Mouse (Mus musculus) intestine, embryonic 15.5 days (tissue): ENCODE measurements at regions not wholly inside any gene's neighbourhood (a gene's known extent, or its start where the extent isn't known, plus 50 kb on each side); places are given as distances from the start of the nearest gene placed in this dataset.

Experiments
- ATAC-seq: fragments of 200-750 bp; cut with Nextera tagmentation; 2 replicates; pipeline ENCODE4 v1.8.0; 2017; ENCODE audit warnings: moderate TSS enrichment, moderate library complexity
- H3K27ac ChIP-seq: fragments of 300-500 bp; sonication (generic); 2 replicates; pipeline ENCODE4 v1.5.1; 2015; ENCODE audit warnings: mild to moderate bottlenecking, inconsistent platforms
- H3K27me3 ChIP-seq: fragments of 300-500 bp; sonication (generic); replicated peaks from 2 replicates; pipeline ENCODE4 v1.6.1; 2015; ENCODE audit warnings: inconsistent platforms
- H3K36me3 ChIP-seq: fragments of 300-500 bp; sonication (generic); 2 replicates; pipeline ENCODE4 v1.6.1; 2015; ENCODE audit warnings: inconsistent platforms
- H3K4me1 ChIP-seq: fragments of 300-500 bp; sonication (generic); replicated peaks from 2 replicates; pipeline ENCODE4 v1.6.1; 2015; ENCODE audit warnings: inconsistent platforms
- H3K4me2 ChIP-seq: fragments of 300-500 bp; sonication (generic); replicated peaks from 2 replicates; pipeline ENCODE4 v1.6.1; 2015; ENCODE audit warnings: mild to moderate bottlenecking, inconsistent platforms
- H3K4me3 ChIP-seq: fragments of 300-500 bp; sonication (generic); replicated peaks from 2 replicates; pipeline ENCODE4 v1.5.1; 2015; ENCODE audit warnings: inconsistent platforms
- H3K9ac ChIP-seq: fragments of 300-500 bp; sonication (generic); 2 replicates; pipeline ENCODE4 v1.6.1; 2015; ENCODE audit warnings: inconsistent platforms
- H3K9me3 ChIP-seq: fragments of 300-500 bp; sonication (generic); 2 replicates; pipeline ENCODE4 v1.6.1; 2016; ENCODE audit warnings: inconsistent platforms
- WGBS: fragments of 180-500 bp; shearing (Covaris S2); methylation state at CpG from one replicate; pipeline ENCODE4 v1.1.7; 2015; 5-methylcytosine and 5-hydroxymethylcytosine counted together

DNA sequence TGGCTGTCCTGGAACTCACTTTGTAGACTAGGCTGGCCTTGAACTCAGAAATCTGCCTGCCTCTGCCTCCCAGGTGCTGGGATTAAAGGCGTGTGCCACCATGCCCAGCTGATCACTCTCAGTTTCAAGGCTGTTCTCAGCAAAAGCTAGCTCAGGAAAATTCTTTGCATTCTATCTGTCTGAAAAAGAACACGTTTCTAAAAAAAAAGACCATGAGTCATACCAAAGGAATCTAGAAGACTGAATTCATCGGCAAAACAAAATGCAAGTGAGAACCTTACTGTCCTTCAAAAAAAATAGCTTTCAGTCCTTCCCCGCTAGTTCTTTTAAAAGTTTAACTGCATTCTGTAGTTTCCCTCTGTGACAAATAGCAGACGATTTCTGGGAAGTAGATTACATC, 596.3 kb upstream of the Syt1 start:
- no peaks in the 10 kb centered on the region for H3K27me3 ChIP-seq
- H3K36me3 ChIP-seq, result no peaks in the 10 kb centered on the region
- H3K9ac ChIP-seq, result no peak overlapping the region
- no peak overlapping the region for H3K4me3 ChIP-seq
- WGBS, result 54% methylated on average over 5 of the region's 5 CpGs
- no peaks in the 10 kb centered on the region for H3K4me1 ChIP-seq
- no peak overlapping the region for H3K4me2 ChIP-seq
- no peak overlapping the region for H3K27ac ChIP-seq
- no peaks in the 10 kb centered on the region for H3K9me3 ChIP-seq
- ATAC-seq, result no peak

DNA sequence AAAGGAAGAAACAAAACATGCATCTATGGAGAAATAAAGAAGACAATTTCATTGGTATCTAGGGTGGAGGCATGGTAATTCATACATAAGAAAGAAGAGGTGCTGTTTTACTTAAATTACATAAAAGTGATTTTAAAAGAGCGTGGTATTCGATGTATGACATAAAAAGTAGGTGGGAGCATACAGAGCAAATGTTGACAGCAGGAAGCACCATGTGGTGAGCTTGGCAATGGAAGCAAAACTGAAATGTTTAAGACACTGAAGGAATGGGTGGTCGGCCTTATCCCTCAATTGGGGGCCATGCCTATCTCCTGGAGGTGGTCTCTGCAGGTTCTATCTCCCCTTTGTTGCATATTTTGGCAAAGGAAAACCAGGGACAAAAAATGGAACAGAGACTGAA, 592.5 kb upstream of the Syt1 start:
- H3K27me3 ChIP-seq, result no peaks in the 10 kb centered on the region
- 86% methylated on average over 3 of the region's 3 CpGs for WGBS
- ATAC-seq, result no peak
- no peak overlapping the region for H3K27ac ChIP-seq
- no peaks in the 10 kb centered on the region for H3K36me3 ChIP-seq
- H3K4me2 ChIP-seq, result no peak overlapping the region
- H3K9ac ChIP-seq, result no peak overlapping the region
- no peak overlapping the region for H3K4me3 ChIP-seq
- no peaks in the 10 kb centered on the region for H3K4me1 ChIP-seq
- H3K9me3 ChIP-seq, result no peaks in the 10 kb centered on the region

GRCm38 (mm10) chr10:109598604-109599003, 587.8 kb upstream of the Syt1 start:
- Histone ChIP-seq H3K4me1 (no peaks in the 10 kb centered on the region), H3K9me3 (no peaks in the 10 kb centered on the region), H3K4me2 (no peak overlapping the region), H3K27ac (no peak overlapping the region), H3K9ac (no peak overlapping the region), H3K36me3 (no peaks in the 10 kb centered on the region), H3K27me3 (no peaks in the 10 kb centered on the region), H3K4me3 (no peak overlapping the region)
- no peak for ATAC-seq
- WGBS, result 79% methylated on average over 3 of the region's 3 CpGs

DNA sequence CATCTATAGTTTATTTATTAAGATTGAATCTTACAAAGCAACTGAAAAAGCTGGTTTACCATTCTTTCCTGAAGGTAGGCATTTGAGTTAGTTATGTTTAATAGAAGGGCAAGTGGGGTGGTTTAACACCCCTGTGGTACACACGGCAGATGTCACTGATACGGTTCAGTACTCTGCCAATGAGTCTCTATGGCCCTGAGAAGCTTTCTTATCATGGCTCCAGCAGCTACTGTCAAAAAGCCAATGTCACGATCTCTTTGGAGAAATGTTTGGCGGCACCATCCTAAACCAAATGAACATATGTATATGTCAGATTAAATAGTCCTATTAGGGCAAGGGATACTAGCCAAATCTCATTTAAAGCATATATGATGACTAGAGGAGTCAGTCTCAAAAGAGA, 562.4 kb upstream of the Syt1 start:
- H3K9me3 ChIP-seq, result no peaks in the 10 kb centered on the region
- WGBS, result 93% methylated on average over 4 of the region's 4 CpGs
- H3K9ac ChIP-seq, result no peak overlapping the region
- H3K27me3 ChIP-seq, result no peaks in the 10 kb centered on the region
- H3K4me3 ChIP-seq, result no peak overlapping the region
- H3K4me1 ChIP-seq, result no peaks in the 10 kb centered on the region
- H3K4me2 ChIP-seq, result no peak overlapping the region
- no peak for ATAC-seq
- no peak overlapping the region for H3K27ac ChIP-seq
- H3K36me3 ChIP-seq, result no peaks in the 10 kb centered on the region

DNA sequence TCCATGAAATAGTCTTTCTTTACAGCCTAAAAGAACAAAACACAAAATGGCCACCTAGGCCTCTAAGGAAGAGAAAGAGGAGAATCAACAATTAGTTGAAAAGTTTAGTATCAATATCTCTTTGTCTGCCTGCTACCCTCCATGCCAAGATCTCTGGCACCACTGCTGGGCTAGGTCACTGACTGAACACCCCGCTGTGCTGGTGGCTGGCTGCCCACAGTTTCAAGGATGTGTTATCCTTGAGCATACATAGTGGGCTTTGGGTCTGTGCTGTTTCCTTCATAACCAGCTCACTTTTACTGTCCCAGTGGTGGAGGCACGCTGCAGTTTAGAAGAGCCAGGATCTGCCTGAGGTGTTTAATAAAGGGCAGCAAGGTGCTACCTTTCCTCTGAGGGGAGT, 559.0 kb upstream of the Syt1 start:
- H3K27ac ChIP-seq, result no peak overlapping the region
- H3K9ac ChIP-seq, result no peak overlapping the region
- H3K4me2 ChIP-seq, result no peak overlapping the region
- H3K4me3 ChIP-seq, result no peak overlapping the region
- H3K36me3 ChIP-seq, result no peaks in the 10 kb centered on the region
- no peaks in the 10 kb centered on the region for H3K9me3 ChIP-seq
- no peaks in the 10 kb centered on the region for H3K27me3 ChIP-seq
- H3K4me1 ChIP-seq, result no peaks in the 10 kb centered on the region
- ATAC-seq, result no peak
- WGBS, result 80% methylated on average over 2 of the region's 2 CpGs

GRCm38 (mm10) chr10:109566675-109567074, 555.9 kb upstream of the Syt1 start:
- H3K27ac ChIP-seq, result no peak overlapping the region
- no peak overlapping the region for H3K4me2 ChIP-seq
- no peaks in the 10 kb centered on the region for H3K36me3 ChIP-seq
- WGBS, result 72% methylated on average over 2 of the region's 2 CpGs
- H3K27me3 ChIP-seq, result no peaks in the 10 kb centered on the region
- no peaks in the 10 kb centered on the region for H3K4me1 ChIP-seq
- no peaks in the 10 kb centered on the region for H3K9me3 ChIP-seq
- no peak overlapping the region for H3K9ac ChIP-seq
- ATAC-seq, result no peak
- no peak overlapping the region for H3K4me3 ChIP-seq

DNA sequence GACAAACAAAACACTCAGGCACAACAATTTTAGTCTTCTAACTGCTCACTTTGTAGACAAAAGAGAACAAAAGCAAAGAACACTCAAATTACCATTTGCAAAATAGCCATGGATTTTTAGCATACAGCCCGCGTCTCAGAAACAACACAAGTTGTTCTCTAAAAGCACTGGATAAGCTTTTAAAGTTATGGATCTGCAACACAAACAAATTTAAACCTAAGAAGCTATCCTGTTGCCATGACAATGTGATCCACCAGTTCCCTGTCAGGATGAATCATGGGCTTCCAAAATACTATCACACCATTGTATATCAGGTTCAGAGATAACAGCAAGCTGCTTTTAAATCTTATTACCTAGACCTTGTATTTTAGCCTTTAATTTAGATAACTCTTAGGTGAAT, 550.9 kb upstream of the Syt1 start:
- WGBS, result 69% methylated on average over 2 of the region's 2 CpGs
- H3K9ac ChIP-seq, result no peak overlapping the region
- no peaks in the 10 kb centered on the region for H3K27me3 ChIP-seq
- no peaks in the 10 kb centered on the region for H3K9me3 ChIP-seq
- H3K4me2 ChIP-seq, result no peak overlapping the region
- H3K27ac ChIP-seq, result no peak overlapping the region
- no peak for ATAC-seq
- no peaks in the 10 kb centered on the region for H3K36me3 ChIP-seq
- H3K4me3 ChIP-seq, result no peak overlapping the region
- no peaks in the 10 kb centered on the region for H3K4me1 ChIP-seq

- H3K4me2 ChIP-seq, result no peak overlapping the region
- no peaks in the 10 kb centered on the region for H3K4me1 ChIP-seq
- no peaks in the 10 kb centered on the region for H3K36me3 ChIP-seq
- ATAC-seq, result no peak
- no peaks in the 10 kb centered on the region for H3K9me3 ChIP-seq
- H3K9ac ChIP-seq, result no peak overlapping the region
- no peaks in the 10 kb centered on the region for H3K27me3 ChIP-seq
- H3K27ac ChIP-seq, result no peak overlapping the region
- 15% methylated on average over 1 of the region's 1 CpGs for WGBS
- no peak overlapping the region for H3K4me3 ChIP-seq
Measured at GRCm38 (mm10) chr10:109561094-109561493, 550.3 kb upstream of the Syt1 start.

DNA sequence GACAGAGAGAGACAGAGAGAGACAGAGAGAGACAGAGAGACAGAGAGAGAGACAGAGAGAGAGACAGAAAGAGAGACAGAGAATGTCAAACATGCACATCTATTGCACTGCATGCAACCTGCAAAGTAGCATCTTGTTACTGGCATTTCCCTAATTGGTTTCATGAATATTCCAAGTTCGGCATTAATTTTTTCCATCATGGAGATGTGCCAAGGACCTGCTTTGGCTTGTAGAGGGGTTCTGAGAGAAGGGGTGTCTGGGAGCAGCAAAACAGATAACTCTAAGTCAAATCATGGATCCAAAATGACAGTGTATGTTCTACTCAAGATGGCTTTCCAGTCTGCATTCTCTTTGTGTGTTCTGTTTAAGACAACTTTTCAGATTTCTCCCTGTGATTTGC, 532.5 kb upstream of the Syt1 start:
- no peaks in the 10 kb centered on the region for H3K4me1 ChIP-seq
- ATAC-seq, result no peak
- no peak overlapping the region for H3K4me2 ChIP-seq
- H3K36me3 ChIP-seq, result no peaks in the 10 kb centered on the region
- 88% methylated on average over 1 of the region's 1 CpGs for WGBS
- no peak overlapping the region for H3K4me3 ChIP-seq
- no peaks in the 10 kb centered on the region for H3K27me3 ChIP-seq
- H3K9me3 ChIP-seq, result no peaks in the 10 kb centered on the region
- no peak overlapping the region for H3K27ac ChIP-seq
- no peak overlapping the region for H3K9ac ChIP-seq

DNA sequence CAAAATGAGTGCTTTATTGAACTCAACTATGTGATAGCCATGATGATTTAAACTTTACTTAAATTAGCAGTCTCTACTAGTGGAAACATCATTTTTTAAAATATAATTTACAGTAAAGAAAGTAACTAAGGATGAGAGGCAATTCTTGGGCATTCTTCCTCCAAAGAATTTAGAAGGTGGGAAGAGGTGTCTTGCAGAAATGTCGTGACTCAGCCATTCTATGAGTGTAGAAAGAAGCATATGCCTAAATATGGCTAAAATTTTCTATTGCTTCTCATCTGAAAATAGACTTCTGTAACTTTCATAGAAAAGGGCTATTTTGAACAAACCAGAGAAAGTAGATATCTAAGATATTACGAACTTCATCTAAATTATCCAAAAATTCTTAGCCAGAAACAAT, 529.4 kb upstream of the Syt1 start:
- WGBS, result 75% methylated on average over 2 of the region's 2 CpGs
- no peak for ATAC-seq

GRCm38 (mm10) chr10:109528096-109528495, 517.3 kb upstream of the Syt1 start:
- H3K4me3 ChIP-seq, result no peak overlapping the region
- H3K27me3 ChIP-seq, result no peaks in the 10 kb centered on the region
- H3K9me3 ChIP-seq, result no peaks in the 10 kb centered on the region
- no peaks in the 10 kb centered on the region for H3K4me1 ChIP-seq
- H3K27ac ChIP-seq, result no peak overlapping the region
- no peak overlapping the region for H3K9ac ChIP-seq
- H3K4me2 ChIP-seq, result no peak overlapping the region
- WGBS, result 80% methylated on average over 2 of the region's 2 CpGs
- no peaks in the 10 kb centered on the region for H3K36me3 ChIP-seq
- no peak for ATAC-seq

More for the DNA sequence above, 529.4 kb upstream of the Syt1 start:
- no peak overlapping the region for H3K4me2 ChIP-seq
- no peaks in the 10 kb centered on the region for H3K9me3 ChIP-seq
- H3K27me3 ChIP-seq, result no peaks in the 10 kb centered on the region
- no peaks in the 10 kb centered on the region for H3K36me3 ChIP-seq
- no peak overlapping the region for H3K27ac ChIP-seq
- no peaks in the 10 kb centered on the region for H3K4me1 ChIP-seq
- H3K4me3 ChIP-seq, result no peak overlapping the region
- H3K9ac ChIP-seq, result no peak overlapping the region

DNA sequence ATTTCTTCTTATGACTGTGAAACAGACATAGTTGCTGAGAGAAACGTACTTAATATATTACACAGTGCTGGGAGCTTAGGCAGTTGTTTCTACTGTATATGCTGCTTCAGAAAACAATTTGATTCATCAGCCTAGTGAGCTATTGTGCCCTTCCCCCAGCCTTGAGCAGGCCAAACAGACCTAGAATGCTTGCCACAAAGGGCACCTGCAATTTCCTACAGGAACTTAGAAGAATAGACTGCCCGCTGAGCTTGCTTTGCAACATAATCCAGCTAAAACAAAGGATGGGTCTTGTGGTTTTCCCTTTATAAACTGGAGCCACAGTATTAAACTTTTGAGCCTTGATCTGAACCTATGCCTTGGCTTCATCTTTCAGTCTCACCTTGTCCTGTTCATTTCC, 510.9 kb upstream of the Syt1 start:
- Histone ChIP-seq H3K4me3 (no peak overlapping the region), H3K9ac (no peak overlapping the region), H3K36me3 (no peaks in the 10 kb centered on the region), H3K4me1 (no peaks in the 10 kb centered on the region), H3K9me3 (no peaks in the 10 kb centered on the region), H3K27ac (no peak overlapping the region), H3K4me2 (no peak overlapping the region), H3K27me3 (no peaks in the 10 kb centered on the region)
- WGBS, result 36% methylated on average over 2 of the region's 2 CpGs
- no peak for ATAC-seq

GRCm38 (mm10) chr10:109517664-109518063, 506.9 kb upstream of the Syt1 start:
- Histone ChIP-seq H3K4me2 (no peak overlapping the region), H3K4me3 (no peak overlapping the region), H3K27me3 (no peaks in the 10 kb centered on the region), H3K9ac (no peak overlapping the region), H3K4me1 (no peaks in the 10 kb centered on the region), H3K9me3 (no peaks in the 10 kb centered on the region), H3K36me3 (no peaks in the 10 kb centered on the region), H3K27ac (no peak overlapping the region)
- ATAC-seq, result no peak
- 78% methylated on average over 1 of the region's 1 CpGs for WGBS

DNA sequence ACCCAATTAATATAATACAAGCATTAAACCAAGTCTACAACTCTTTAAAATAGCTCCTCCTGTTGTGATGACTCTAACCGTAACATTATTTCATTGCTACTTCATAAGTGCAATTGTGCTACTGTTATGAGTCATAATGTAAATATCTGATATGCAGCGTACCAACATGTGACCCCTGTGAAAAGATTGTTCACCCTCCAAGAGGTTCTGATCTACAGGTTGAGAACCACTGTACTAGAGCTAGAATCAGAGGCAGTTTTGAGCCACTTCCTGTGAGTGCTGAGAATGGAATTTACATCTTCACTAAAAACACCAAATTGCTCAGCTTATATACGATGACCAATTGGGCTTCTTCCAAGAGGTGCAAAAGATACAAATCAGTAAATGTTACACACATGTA, 504.4 kb upstream of the Syt1 start:
- Histone ChIP-seq H3K4me2 (no peak overlapping the region), H3K27me3 (no peaks in the 10 kb centered on the region), H3K9me3 (no peaks in the 10 kb centered on the region), H3K4me1 (no peaks in the 10 kb centered on the region), H3K36me3 (no peaks in the 10 kb centered on the region), H3K27ac (no peak overlapping the region), H3K9ac (no peak overlapping the region), H3K4me3 (no peak overlapping the region)
- no peak for ATAC-seq
- WGBS, result 77% methylated on average over 3 of the region's 3 CpGs
